Mouse (Mus musculus) stomach, postnatal 0 days (tissue): ENCODE measurements around the gene Plekhm1. TPM values are rescaled to one million over a fixed set of nuclear protein-coding genes. Genes with fewer than 3 reads are reported as not detected.
"Not testable (repeated sequence)": the region's sequence is repeated elsewhere in the genome, so short reads cannot be mapped to it uniquely, and the experiment has no call there.

Experiments used
- ATAC-seq: fragments of 200-750 bp; cut with Nextera tagmentation; 2 replicates; pipeline ENCODE4 v1.8.0; 2017; ENCODE audit not compliant: low FRiP score, low TSS enrichment
- DNase-seq: peaks from one replicate; pipeline ENCODE4 v3.0.0-alpha.2; 2016; ENCODE audit warnings: low spot score
- H3K27ac ChIP-seq: fragments of 300-500 bp; sonication (generic); replicated peaks from 2 replicates; pipeline ENCODE4 v1.5.1; 2014; ENCODE audit warnings: mild to moderate bottlenecking, control low read depth
- H3K27me3 ChIP-seq: fragments of 300-500 bp; sonication (generic); 2 replicates; pipeline ENCODE4 v1.6.1; 2014; ENCODE audit warnings: low read length; ENCODE audit not compliant: control insufficient read depth, insufficient read depth
- H3K36me3 ChIP-seq: fragments of 300-500 bp; sonication (generic); 2 replicates; pipeline ENCODE4 v1.6.1; 2014; ENCODE audit warnings: low read length, mixed read lengths; ENCODE audit not compliant: control insufficient read depth, insufficient read depth
- H3K4me1 ChIP-seq: fragments of 300-500 bp; sonication (generic); replicated peaks from 2 replicates; pipeline ENCODE4 v1.6.1; 2014; ENCODE audit warnings: antibody characterized with exemption; ENCODE audit not compliant: control insufficient read depth, insufficient read depth
- H3K4me2 ChIP-seq: fragments of 300-500 bp; sonication (generic); replicated peaks from 2 replicates; pipeline ENCODE4 v1.6.1; 2014; ENCODE audit warnings: low read depth, mild to moderate bottlenecking, control low read depth, moderate library complexity
- H3K4me3 ChIP-seq: fragments of 300-500 bp; sonication (generic); 2 replicates; pipeline ENCODE4 v1.5.1; 2014; ENCODE audit warnings: low read depth, low read length, control low read depth
- H3K9ac ChIP-seq: fragments of 300-500 bp; sonication (generic); 2 replicates; pipeline ENCODE4 v1.6.1; 2014; ENCODE audit warnings: mild to moderate bottlenecking, low read length, control low read depth, mixed read lengths
- H3K9me3 ChIP-seq: fragments of 300-500 bp; sonication (generic); 2 replicates; pipeline ENCODE4 v1.6.1; 2016; ENCODE audit warnings: low read length; ENCODE audit not compliant: control insufficient read depth
- CTCF ChIP-seq: IDR thresholded peaks from 2 replicates; pipeline ENCODE4 v1.5.1; 2016; ENCODE audit warnings: antibody characterized with exemption, low read depth, mild to moderate bottlenecking, moderate library complexity
- EP300 ChIP-seq: optimal IDR thresholded peaks from 2 replicates; pipeline ENCODE3; 2016; ENCODE audit warnings: antibody characterized with exemption
- WGBS: fragments of 180-500 bp; shearing (Covaris S2); extraction: QIAGEN DNeasy Blood & Tissue Kit; methylation state at CpG from one replicate; pipeline ENCODE4 v1.1.7; 2014; 5-methylcytosine and 5-hydroxymethylcytosine counted together
- polyA plus RNA-seq: library from polyadenylated mRNA; unstranded; fragments of >200 nt; fragmentation: Nextera tagmentation; extraction: Ambion mirVana; gene quantifications from 2 replicates; pipeline ENCODE4 v1.2.1, GENCODE M21; 2015

Gene Plekhm1
- polyA plus RNA-seq = 3.6 and 4.2 TPM in 2 replicates

DNA sequence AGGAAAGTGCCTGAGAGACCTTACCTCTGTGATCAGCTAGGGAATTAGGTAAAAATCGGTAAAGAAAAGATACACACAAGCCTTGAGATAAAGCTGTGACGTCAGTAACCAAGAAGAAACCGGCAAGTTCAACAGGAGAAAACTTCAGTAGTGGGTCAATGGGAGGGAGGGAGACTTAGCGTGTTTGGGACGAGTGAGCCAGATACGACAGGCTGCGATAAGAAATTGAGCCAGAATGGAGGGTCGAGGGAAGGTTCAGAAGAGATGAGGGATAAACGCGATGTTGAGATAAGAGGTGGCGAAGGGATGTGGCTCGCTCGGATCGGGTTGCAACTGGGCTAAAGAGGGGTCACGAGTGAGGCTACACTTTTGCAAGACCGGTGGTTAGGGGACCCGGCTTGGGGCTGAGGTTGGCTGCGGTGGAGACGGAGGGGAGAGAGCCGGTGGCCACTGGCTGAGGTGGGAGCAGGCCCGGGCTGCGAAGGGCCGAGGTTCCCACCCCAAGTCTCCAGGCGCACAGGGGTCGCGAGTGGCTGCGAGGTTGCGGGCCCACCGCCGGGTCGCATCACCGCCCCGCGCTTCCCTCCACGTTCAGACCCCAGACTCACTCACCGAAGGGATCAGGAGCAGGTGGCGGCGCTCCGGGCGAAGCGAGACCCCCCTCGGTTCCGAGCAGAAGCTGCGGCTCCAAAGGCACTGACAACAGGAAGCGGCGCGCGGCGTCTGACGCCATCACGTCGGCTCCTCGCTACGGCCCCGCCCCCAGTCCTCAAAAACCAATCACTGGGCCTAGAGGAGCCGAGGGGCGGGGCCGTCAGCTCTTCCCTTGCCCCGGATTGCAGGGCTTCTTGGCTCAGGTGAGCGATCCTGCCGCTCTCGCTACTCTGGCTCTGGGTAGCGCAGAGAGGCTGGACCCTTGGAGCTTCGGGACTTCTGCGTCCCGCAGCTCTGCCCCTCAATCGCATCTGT lies at the start of gene Plekhm1:
TSS of gene Plekhm1 (minus strand) at position 707 of the 969 bp plus-strand sequence.
- H3K27me3 ChIP-seq = no peaks in the 10 kb centered on the region
- peak within 1 kb of the TSS; percentile 82 for H3K9ac ChIP-seq
- H3K4me2 ChIP-seq = peak within 1 kb of the TSS; percentile 66
- peak within 1 kb of the TSS; percentile 86 for H3K27ac ChIP-seq
- ATAC-seq = peak; percentile 96
- H3K9me3 ChIP-seq = no peaks in the 10 kb centered on the region
- H3K4me1 ChIP-seq = no peaks in the 10 kb centered on the region
- no peaks in the 10 kb centered on the region for H3K36me3 ChIP-seq
- DNase-seq = peak; percentile 97
- TF ChIP-seq EP300 = no peak
- no peak for TF ChIP-seq CTCF
- WGBS = under 1% methylated on average over 59 of the region's 67 CpGs
- H3K4me3 ChIP-seq = peak within 1 kb of the TSS; percentile 92

DNA sequence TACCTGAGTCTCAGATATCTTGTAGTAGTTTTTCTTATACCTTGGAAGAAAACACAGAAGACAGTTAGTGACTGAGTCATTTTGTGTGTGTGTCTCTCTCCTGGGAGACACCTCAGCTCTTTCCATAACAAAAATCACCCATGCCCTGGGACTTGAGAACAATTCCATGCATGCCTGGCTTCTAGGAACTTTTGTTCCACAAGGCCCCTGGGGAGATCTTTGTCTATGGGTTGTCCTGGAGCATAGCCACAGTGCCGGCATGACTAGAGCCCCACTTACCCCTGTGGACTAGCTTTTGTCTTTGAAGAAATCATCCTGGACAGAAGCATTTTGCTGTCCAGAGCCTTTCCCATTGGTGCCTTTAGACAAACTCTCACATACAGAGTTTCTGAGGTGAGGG lies 38.6 kb upstream of the Plekhm1 start:
- H3K9ac ChIP-seq, ATAC-seq, H3K4me3 ChIP-seq, H3K4me1 ChIP-seq, H3K27me3 ChIP-seq, H3K27ac ChIP-seq, H3K9me3 ChIP-seq, DNase-seq, H3K36me3 ChIP-seq, H3K4me2 ChIP-seq: not testable (repeated sequence)
- WGBS = 87% methylated on average over 1 of the region's 1 CpGs

DNA sequence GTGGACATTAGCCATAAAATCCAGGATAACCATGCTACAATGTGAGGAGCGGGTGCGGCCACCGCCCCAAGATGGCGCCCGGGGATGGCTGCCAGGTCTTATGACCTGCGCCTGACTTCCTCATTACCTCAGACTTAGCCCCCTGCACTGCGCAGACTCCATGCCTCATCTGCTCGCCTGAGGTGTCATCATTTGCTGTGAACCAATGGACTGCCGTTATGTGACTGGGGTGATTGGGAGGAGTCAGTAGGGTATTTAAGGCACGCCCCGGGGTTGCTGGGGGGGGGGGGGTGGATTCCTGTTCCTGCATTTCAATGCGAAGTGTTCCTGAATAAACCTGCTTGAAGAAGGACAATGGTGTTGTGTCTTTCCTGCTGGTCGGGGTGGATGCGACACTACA lies 37.2 kb upstream of the Plekhm1 start:
- H3K36me3 ChIP-seq, ATAC-seq: not testable (repeated sequence)

DNA sequence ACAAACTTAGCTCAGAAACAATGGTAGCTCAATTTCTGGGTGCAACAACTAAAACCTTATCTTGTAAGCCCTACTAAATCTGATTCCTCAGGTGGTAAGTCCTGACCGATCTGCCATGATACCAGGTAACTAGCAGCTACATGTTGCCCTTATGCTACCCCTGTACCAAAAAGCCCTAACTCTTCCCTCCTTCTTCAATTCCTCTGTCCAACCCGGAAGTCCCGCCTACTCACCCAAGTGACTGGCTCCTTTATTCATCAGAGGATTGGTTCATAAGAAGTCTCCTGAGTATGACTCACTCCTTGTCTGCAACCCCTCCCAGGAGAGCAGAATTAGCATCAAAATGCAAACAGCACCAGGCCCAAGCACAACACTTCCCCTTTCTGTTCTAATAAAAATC lies 31.2 kb upstream of the Plekhm1 start:
- Histone ChIP-seq H3K27ac (no peak overlapping the region), H3K36me3 (no peaks in the 10 kb centered on the region), H3K9me3 (no peaks in the 10 kb centered on the region), H3K27me3 (no peaks in the 10 kb centered on the region), H3K4me2 (no peak overlapping the region), H3K4me1 (no peaks in the 10 kb centered on the region), H3K9ac (no peak overlapping the region), H3K4me3 (no peak overlapping the region)
- ATAC-seq (no peak), DNase-seq (no peak)
- 87% methylated on average over 3 of the region's 3 CpGs for WGBS
- TF ChIP-seq CTCF = no peak
- TF ChIP-seq EP300 = no peak

More for the DNA sequence above, 37.2 kb upstream of the Plekhm1 start:
- not testable (repeated sequence) for H3K9ac ChIP-seq, H3K9me3 ChIP-seq, DNase-seq, H3K4me1 ChIP-seq, H3K27me3 ChIP-seq, H3K4me2 ChIP-seq, H3K4me3 ChIP-seq, H3K27ac ChIP-seq
- 88% methylated on average over 14 of the region's 14 CpGs for WGBS

DNA sequence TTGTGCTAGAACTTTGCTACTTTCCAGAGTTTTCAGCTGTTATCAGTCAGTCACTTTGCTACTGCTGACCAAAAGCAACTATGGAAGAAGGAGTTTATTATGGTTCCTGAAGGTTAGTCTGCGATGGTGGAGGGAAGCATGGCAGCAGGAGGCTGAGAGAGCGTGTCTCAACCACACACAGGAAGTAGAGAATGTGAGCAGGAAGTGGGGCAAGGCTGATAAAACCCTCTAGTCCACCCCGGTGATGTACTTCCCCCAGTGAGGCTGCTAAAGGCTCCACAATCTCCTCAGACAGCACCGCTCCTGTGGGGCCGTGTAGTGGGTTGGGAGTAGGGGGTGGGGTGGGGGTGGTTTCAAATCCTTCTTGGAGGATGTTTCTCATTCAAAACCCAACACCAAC lies 23.8 kb upstream of the Plekhm1 start:
- DNase-seq = no peak
- H3K27ac ChIP-seq = no peak overlapping the region

DNA sequence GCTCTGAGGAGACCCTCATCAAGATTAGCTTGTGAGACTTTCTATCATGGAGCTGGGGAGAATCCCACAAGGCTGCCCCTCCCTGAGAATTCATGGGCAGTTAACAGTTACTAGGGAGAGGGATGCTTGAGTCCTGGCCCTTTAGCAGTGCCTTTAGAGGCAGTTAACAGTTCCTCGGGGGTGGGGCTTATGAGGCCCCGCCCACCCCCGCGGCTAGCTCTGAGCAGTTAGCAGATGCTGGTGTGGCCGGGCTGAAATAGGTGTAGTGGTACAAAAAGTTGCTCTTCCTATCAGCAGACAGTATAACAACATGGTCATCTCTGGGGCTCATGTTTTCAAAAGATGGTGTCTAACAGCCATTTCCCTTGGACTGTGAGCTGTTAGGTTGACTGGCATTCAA lies 12.5 kb upstream of the Plekhm1 start:
- H3K27me3 ChIP-seq = no peaks in the 10 kb centered on the region
- TF ChIP-seq EP300 (no peak), CTCF (no peak)
- WGBS = 19% methylated on average over 5 of the region's 5 CpGs
- H3K27ac ChIP-seq = no peak overlapping the region
- H3K4me1 ChIP-seq = no peaks in the 10 kb centered on the region
- no peaks in the 10 kb centered on the region for H3K9me3 ChIP-seq
- H3K36me3 ChIP-seq = no peaks in the 10 kb centered on the region
- ATAC-seq = no peak
- DNase-seq = no peak
- no peak overlapping the region for H3K4me2 ChIP-seq
- no peak overlapping the region for H3K4me3 ChIP-seq
- no peak overlapping the region for H3K9ac ChIP-seq

More for the DNA sequence above, 23.8 kb upstream of the Plekhm1 start:
- H3K4me2 ChIP-seq = no peak overlapping the region
- WGBS = 83% methylated on average over 5 of the region's 5 CpGs
- H3K36me3 ChIP-seq = no peaks in the 10 kb centered on the region
- no peak overlapping the region for H3K9ac ChIP-seq
- no peak overlapping the region for H3K4me3 ChIP-seq
- ATAC-seq = no peak
- H3K9me3 ChIP-seq = no peaks in the 10 kb centered on the region
- H3K27me3 ChIP-seq = no peaks in the 10 kb centered on the region
- H3K4me1 ChIP-seq = no peaks in the 10 kb centered on the region
- TF ChIP-seq EP300 (no peak), CTCF (no peak)
